Mouse (Mus musculus) effector memory CD4-positive, alpha-beta T cell, adult 7 months (primary cell): ENCODE data around the gene Itga2. TPM values are rescaled to one million over a fixed set of nuclear protein-coding genes. Genes with fewer than 3 reads are reported as not detected.

ENCODE experiments used
- polyA plus RNA-seq: library from polyadenylated mRNA; unstranded; fragments of 100-300 nt; shearing (Covaris generic); gene quantifications from one replicate; pipeline ENCODE4 v1.2.1, GENCODE M21; 2017

Itga2 gene
- polyA plus RNA-seq, result 0.37 TPM

GRCm38 (mm10) chr13:114931775-114932294, at the start of gene Itga2:
TSS of gene Itga2 (minus strand) at chr13:114932100.

GRCm38 (mm10) chr13:114817751-114818360, 114.0 kb downstream of the Itga2 start, which contains the start of gene Mocs2:
TSS of gene Mocs2 (plus strand) at chr13:114818236.

Other genes with a start within 250 kb of the Itga2 start
- gene Mocs2, start 113.9 kb downstream of the Itga2 start, polyA plus RNA-seq, result 21.9 TPM
- 6.5 TPM for gene Pelo, start 158.1 kb upstream of the Itga2 start, polyA plus RNA-seq
- 8.4 TPM for gene Gm49395, start 169.8 kb upstream of the Itga2 start, polyA plus RNA-seq
- gene Itga1, start 169.9 kb upstream of the Itga2 start, polyA plus RNA-seq, result 19.3 TPM